Comparison of ENCODE assay signal across 28 mouse cellular contexts in the genomic region with DNA sequence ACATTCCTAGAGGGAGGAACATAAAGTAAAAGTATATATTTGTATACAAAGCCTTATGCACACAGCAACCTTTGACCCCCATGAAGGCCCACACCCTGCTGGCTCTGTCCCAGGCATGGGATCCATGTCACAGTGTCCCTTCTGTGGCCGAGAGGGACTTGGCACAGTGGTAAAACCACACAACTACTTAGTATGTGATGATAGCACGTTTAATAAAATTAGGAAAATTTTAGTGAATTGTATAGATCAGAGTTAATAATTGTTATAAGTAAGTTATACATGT.
DNase-seq lines count a peak whose midpoint lies in the region; ATAC-seq and TF ChIP-seq lines count a peak whose summit lies in the region.
"Had no signal": no experiment of that assay in that cellular context is flagged by ENCODE, and none has a peak within 500 bp of the region (broad histone marks: within the 10 kb centered on the region; RNA-seq: fewer than 3 reads in every experiment).

No protein-coding gene starts in this region.

- peak; percentile 49; the same call in 1 of the 2 replicates for ATAC-seq in forebrain, embryonic 12.5 days (ENCODE audit: low FRiP score)
- no peak for ATAC-seq in forebrain, postnatal 0 days
- ATAC-seq in midbrain, embryonic 12.5 days (ENCODE audit: low FRiP score, low read depth), result peak; percentile 47; the same call in 1 of the 2 replicates
- ATAC-seq in midbrain, embryonic 15.5 days (replicated peaks), result no peak
- peak; percentile 81 for ATAC-seq in intestine, embryonic 15.5 days
- ATAC-seq: activated CD4-positive, CD25-positive, alpha-beta regulatory T cell, adult 4 months; CD4-positive, CD25-positive, alpha-beta regulatory T cell, adult 4 months; forebrain, embryonic 16.5 days; hindbrain, embryonic 16.5 days had no signal

- H3K4me3 ChIP-seq in forebrain, embryonic 12.5 days (replicated peaks), result no peak overlapping the region
- H3K4me3 ChIP-seq in forebrain, postnatal 0 days (ENCODE audit: low read depth, low read length), result no peak overlapping the region
- H3K4me3 ChIP-seq in midbrain, embryonic 12.5 days, result no peak overlapping the region
- H3K4me3 ChIP-seq in midbrain, embryonic 15.5 days, result no peak overlapping the region
- H3K4me3 ChIP-seq in intestine, embryonic 15.5 days (replicated peaks), result no peak overlapping the region
- H3K4me3 ChIP-seq: heart, embryonic 13.5 days; kidney, embryonic 15.5 days; layer of hippocampus, adult 2 months; left cerebral cortex, adult 2 months; limb, embryonic 13.5 days; megakaryocyte, embryonic 14.5 days; neural tube, embryonic 15.5 days had no signal

- no peaks in the 10 kb centered on the region for H3K9me3 ChIP-seq in forebrain, embryonic 12.5 days
- H3K9me3 ChIP-seq in forebrain, postnatal 0 days (ENCODE audit: low read length), result no peaks in the 10 kb centered on the region
- H3K9me3 ChIP-seq in midbrain, embryonic 12.5 days, result no peaks in the 10 kb centered on the region
- H3K9me3 ChIP-seq in midbrain, embryonic 15.5 days, result no peaks in the 10 kb centered on the region
- H3K9me3 ChIP-seq in intestine, embryonic 15.5 days, result no peaks in the 10 kb centered on the region
- H3K9me3 ChIP-seq: heart, embryonic 13.5 days; kidney, embryonic 15.5 days; limb, embryonic 13.5 days; megakaryocyte, embryonic 14.5 days; neural tube, embryonic 15.5 days had no signal

- no peaks in the 10 kb centered on the region for H3K27me3 ChIP-seq in forebrain, embryonic 12.5 days
- no peaks in the 10 kb centered on the region for H3K27me3 ChIP-seq in forebrain, postnatal 0 days (ENCODE audit: insufficient read depth, low read length)
- no peaks in the 10 kb centered on the region for H3K27me3 ChIP-seq in midbrain, embryonic 12.5 days
- H3K27me3 ChIP-seq in midbrain, embryonic 15.5 days (replicated peaks), result no peaks in the 10 kb centered on the region
- no peaks in the 10 kb centered on the region for H3K27me3 ChIP-seq in intestine, embryonic 15.5 days (replicated peaks)
- H3K27me3 ChIP-seq: heart, embryonic 13.5 days; kidney, embryonic 15.5 days; limb, embryonic 13.5 days; megakaryocyte, embryonic 14.5 days; neural tube, embryonic 15.5 days had no signal

- TF ChIP-seq CTCF in forebrain, postnatal 0 days (IDR thresholded peaks at IDR 0.05; ENCODE audit: low read depth), result no peak

- H3K9ac ChIP-seq in forebrain, embryonic 12.5 days, result no peak overlapping the region
- H3K9ac ChIP-seq in forebrain, postnatal 0 days, result no peak overlapping the region
- H3K9ac ChIP-seq in midbrain, embryonic 12.5 days (replicated peaks), result no peak overlapping the region
- H3K9ac ChIP-seq in midbrain, embryonic 15.5 days, result no peak overlapping the region
- no peak overlapping the region for H3K9ac ChIP-seq in intestine, embryonic 15.5 days
- H3K9ac ChIP-seq: heart, embryonic 13.5 days; kidney, embryonic 15.5 days; limb, embryonic 13.5 days; neural tube, embryonic 15.5 days had no signal

- no peak for DNase-seq in forebrain, postnatal 0 days
- DNase-seq in thymus, postnatal 14 days, result no peak
- no peak for DNase-seq in left cerebral cortex, postnatal 25 days (ENCODE audit: low spot score in 2 of 2)
- DNase-seq: cerebellum, adult 11 months; cerebellum, adult 9-11 months; gastrocnemius, postnatal 10 days; heart, postnatal 14 days; kidney, adult 18-20 months; kidney, postnatal 25 days; lung, postnatal 4 days; retina, postnatal 1 day; right cerebral cortex, postnatal 14 days had no signal

- WGBS in forebrain, embryonic 12.5 days, result 65% methylated on average over 2 of the region's 2 CpGs
- 46% methylated on average over 2 of the region's 2 CpGs for WGBS in forebrain, postnatal 0 days
- WGBS in midbrain, embryonic 12.5 days, result 46% methylated on average over 2 of the region's 2 CpGs
- WGBS in midbrain, embryonic 15.5 days, result 55% methylated on average over 2 of the region's 2 CpGs
- 62% methylated on average over 2 of the region's 2 CpGs for WGBS in intestine, embryonic 15.5 days

- H3K4me1 ChIP-seq in forebrain, embryonic 12.5 days, result peaks cover 18% of the 10 kb centered on the region
- no peaks in the 10 kb centered on the region for H3K4me1 ChIP-seq in forebrain, postnatal 0 days (ENCODE audit: insufficient read depth)
- peaks cover 17% of the 10 kb centered on the region for H3K4me1 ChIP-seq in midbrain, embryonic 12.5 days
- H3K4me1 ChIP-seq in midbrain, embryonic 15.5 days, result 0 out of 2 replicates have a peak, but pooled peaks cover 3% of the 10 kb centered on the region
- no peaks in the 10 kb centered on the region for H3K4me1 ChIP-seq in intestine, embryonic 15.5 days (replicated peaks)
- H3K4me1 ChIP-seq: heart, embryonic 13.5 days; kidney, embryonic 15.5 days; megakaryocyte, embryonic 14.5 days; neural tube, embryonic 15.5 days had no signal

- H3K36me3 ChIP-seq in forebrain, embryonic 12.5 days (replicated peaks), result no peaks in the 10 kb centered on the region
- no peaks in the 10 kb centered on the region for H3K36me3 ChIP-seq in forebrain, postnatal 0 days (ENCODE audit: insufficient read depth)
- H3K36me3 ChIP-seq in midbrain, embryonic 12.5 days, result no peaks in the 10 kb centered on the region
- no peaks in the 10 kb centered on the region for H3K36me3 ChIP-seq in midbrain, embryonic 15.5 days (replicated peaks)
- H3K36me3 ChIP-seq in intestine, embryonic 15.5 days, result no peaks in the 10 kb centered on the region
- H3K36me3 ChIP-seq: heart, embryonic 13.5 days; kidney, embryonic 15.5 days; limb, embryonic 13.5 days; neural tube, embryonic 15.5 days had no signal

- no peak overlapping the region for H3K4me2 ChIP-seq in forebrain, embryonic 12.5 days
- H3K4me2 ChIP-seq in forebrain, postnatal 0 days (ENCODE audit: low read depth), result no peak overlapping the region
- H3K4me2 ChIP-seq in midbrain, embryonic 12.5 days (replicated peaks), result no peak overlapping the region
- H3K4me2 ChIP-seq in midbrain, embryonic 15.5 days, result no peak overlapping the region
- H3K4me2 ChIP-seq in intestine, embryonic 15.5 days (replicated peaks), result no peak overlapping the region
- H3K4me2 ChIP-seq: heart, embryonic 13.5 days; kidney, embryonic 15.5 days; limb, embryonic 13.5 days; liver, embryonic 11.5 days; neural tube, embryonic 15.5 days had no signal

- peak overlapping the region; percentile 32; the same call in 1 of the 2 replicates for H3K27ac ChIP-seq in forebrain, embryonic 12.5 days
- no peak overlapping the region for H3K27ac ChIP-seq in forebrain, postnatal 0 days (ENCODE audit: low read depth, low read length)
- peak overlapping the region; percentile 60 for H3K27ac ChIP-seq in midbrain, embryonic 12.5 days (replicated peaks)
- no peak overlapping the region for H3K27ac ChIP-seq in midbrain, embryonic 15.5 days
- no peak overlapping the region for H3K27ac ChIP-seq in intestine, embryonic 15.5 days
- H3K27ac ChIP-seq: heart, embryonic 13.5 days; kidney, embryonic 15.5 days; layer of hippocampus, adult 2 months; left cerebral cortex, adult 2 months; limb, embryonic 13.5 days; neural tube, embryonic 15.5 days had no signal

- intact Hi-C loops in left cerebral cortex, postnatal 25 days (cut with DNase I), result no loop called here

Comparison
In these comparisons a context has a peak if more than half of its experiments do, and no peak if none do; other contexts are left out.
1. ATAC-seq: peak in forebrain, embryonic 12.5 days (single experiment), midbrain, embryonic 12.5 days (single experiment) and intestine, embryonic 15.5 days (single experiment); none in forebrain, postnatal 0 days (single experiment) and midbrain, embryonic 15.5 days (single experiment).
2. H3K27ac ChIP-seq: peak in forebrain, embryonic 12.5 days (single experiment) and midbrain, embryonic 12.5 days (single experiment); none in forebrain, postnatal 0 days (single experiment), midbrain, embryonic 15.5 days (single experiment) and intestine, embryonic 15.5 days (single experiment).